Mouse (Mus musculus) kidney, postnatal 14 days (tissue): Measurements from ENCODE around the gene Mmab.

Experiments
- DNase-seq: peaks from one replicate; pipeline ENCODE4 v3.0.0; 2022; ENCODE audit warnings: mixed read lengths

Gene Mmab

GRCm38 (mm10) chr5:114426732-114427131 lies 17.1 kb downstream of the Mmab start:
- no peak for DNase-seq

DNA sequence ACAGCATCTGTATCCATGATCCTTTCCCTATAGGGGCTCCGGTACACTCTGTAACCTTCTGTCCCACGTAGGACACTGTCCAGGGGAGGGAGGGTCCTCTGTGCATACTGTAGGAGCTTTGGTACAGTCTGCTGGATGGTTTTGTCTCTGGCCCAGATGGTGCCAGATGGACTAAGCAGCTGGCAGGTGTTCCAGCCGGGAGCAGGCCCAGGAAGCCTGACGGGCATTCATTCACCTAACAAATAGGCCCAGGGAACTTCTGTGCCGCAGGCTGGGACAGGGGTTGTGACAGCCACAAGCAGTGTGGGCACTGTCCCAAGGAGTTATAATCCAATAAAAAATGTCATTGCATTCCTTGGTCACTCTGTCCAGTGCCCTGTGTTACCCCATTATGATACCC lies 19.9 kb downstream of the Mmab start:
- DNase-seq: no peak

- DNase-seq: no peak
Measured at GRCm38 (mm10) chr5:114422591-114422990, 21.3 kb downstream of the Mmab start.

GRCm38 (mm10) chr5:114421561-114422298 lies 22.1 kb downstream of the Mmab start:
- peak; percentile 22 for DNase-seq

GRCm38 (mm10) chr5:114418541-114418940 lies 25.3 kb downstream of the Mmab start:
- peak; percentile 22 for DNase-seq

GRCm38 (mm10) chr5:114416855-114417254 lies 27.0 kb downstream of the Mmab start:
- no peak for DNase-seq

- DNase-seq: no peak
Measured at GRCm38 (mm10) chr5:114415606-114416005, 28.3 kb downstream of the Mmab start.

DNA sequence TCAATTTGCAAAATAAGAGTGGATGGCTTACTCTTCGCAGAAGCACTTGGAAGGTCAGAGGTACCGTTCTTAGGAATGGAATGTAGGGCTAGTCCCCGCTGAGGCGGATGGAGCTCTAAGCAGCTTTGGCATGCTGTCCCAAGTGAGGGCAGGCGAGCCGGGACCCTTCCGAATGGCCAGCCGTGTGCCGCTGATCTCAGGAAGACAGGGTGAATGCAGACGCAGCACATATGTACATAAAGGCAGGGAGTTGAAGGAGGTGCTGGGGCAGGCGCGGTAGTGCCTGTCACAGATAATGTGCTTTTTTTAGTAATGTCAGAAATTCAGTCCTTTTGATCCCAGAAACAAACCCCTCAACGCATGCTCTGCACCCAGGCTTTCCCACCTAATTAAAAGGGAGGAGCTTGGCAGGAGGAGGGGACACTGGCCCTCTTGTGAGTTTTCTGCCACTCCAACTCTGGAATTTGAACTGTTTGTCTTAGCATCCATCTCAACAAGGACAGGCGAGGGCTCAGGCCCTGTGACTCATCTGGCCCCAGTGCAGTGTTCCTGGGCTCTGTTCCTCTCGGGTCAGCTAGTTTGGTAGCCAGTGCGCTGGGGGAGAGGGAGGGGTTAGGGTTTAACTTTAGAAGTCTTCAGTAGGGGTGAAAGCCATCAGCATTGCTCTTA lies 30.7 kb downstream of the Mmab start:
- DNase-seq: peak; percentile 56

GRCm38 (mm10) chr5:114412361-114412998 lies 31.4 kb downstream of the Mmab start:
- DNase-seq: no peak

DNA sequence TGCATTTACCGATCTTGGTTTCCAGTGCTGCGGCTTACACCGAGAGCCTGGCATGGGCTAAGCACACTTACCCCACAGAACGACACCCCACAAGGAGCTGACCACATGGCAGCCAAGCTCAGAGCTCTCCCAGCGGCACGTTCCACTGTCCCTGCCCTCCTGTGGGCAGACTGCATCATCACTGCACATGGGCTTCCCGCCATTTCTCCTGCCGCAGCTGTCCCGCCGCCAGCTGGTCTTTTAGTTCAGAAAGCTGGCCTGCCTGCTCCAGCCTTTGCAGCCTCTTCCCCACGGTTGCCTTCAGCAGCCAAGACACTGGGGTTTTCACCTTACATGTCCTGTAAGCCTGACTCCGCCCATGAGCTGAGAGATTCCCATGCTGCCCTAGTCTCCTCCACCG lies 33.4 kb downstream of the Mmab start:
- DNase-seq: no peak

- DNase-seq: no peak
Measured at GRCm38 (mm10) chr5:114408846-114409245, 35.0 kb downstream of the Mmab start.

DNA sequence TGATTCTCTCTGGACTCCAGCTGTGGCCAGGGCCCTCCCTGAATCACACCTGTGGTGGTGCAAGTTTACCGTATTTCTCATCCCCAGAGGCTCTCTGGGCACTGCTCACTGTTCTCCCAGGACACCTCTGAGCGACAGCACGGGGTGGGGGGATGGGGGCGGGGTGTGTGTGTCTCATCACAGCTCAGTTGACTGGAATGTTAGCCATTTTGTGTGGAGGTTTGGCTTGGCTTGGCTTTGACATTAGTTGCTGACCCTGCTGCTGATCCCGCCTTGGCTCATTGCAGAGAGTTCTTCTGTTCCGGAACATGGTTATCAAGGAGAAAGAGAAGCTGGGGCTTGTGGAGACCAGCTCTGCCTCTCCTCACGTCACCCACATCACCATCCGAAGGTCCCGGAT lies 36.0 kb downstream of the Mmab start:
- peak; percentile 18 for DNase-seq

DNA sequence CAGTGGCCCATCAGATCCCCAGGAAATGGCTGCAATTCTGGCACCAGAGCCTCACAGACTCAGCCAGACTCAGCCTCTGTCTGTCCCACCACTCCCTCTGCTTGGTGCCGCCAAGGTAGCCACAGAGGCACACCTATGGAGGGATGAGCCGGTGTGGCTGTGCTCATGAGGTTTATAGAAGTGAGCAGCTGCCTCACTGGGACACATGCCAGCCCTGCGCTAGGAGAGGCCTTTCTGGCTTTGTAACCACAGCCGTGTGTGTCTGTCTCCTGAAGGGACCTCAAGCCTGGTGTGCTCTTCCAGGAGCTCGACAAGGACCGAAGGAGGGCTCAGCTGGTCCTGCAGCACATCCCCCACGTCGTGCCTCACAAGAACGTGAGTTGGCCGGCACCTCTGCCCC lies 36.6 kb downstream of the Mmab start:
- no peak for DNase-seq

- DNase-seq: no peak
Measured at GRCm38 (mm10) chr5:114406592-114406991, 37.3 kb downstream of the Mmab start.

DNA sequence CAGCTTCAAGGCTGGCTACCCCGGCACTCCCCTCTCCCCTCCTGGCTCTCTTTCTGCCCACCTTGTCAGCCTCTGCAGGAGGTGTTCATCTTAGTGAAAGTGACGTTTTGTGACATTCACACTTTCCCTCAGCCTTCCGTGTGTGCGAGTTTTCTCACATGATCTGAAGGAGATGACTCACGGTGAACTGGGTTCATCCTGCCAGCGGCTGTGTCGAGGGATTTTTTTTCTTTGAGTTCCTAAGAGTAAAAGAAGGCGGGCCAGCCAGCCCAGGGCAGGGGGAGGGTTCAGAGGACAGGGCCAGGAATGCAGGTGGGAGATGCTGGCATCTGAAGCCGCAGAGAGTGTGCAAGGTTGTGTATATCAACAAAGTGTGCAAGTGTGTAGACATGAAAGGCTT lies 50.7 kb downstream of the Mmab start:
- DNase-seq: no peak

GRCm38 (mm10) chr5:114384448-114384847 lies 59.4 kb downstream of the Mmab start:
- DNase-seq: no peak

GRCm38 (mm10) chr5:114383184-114383904 lies 60.5 kb downstream of the Mmab start:
- peak; percentile 41 for DNase-seq
